Mouse (Mus musculus): ENCODE data around the gene Casq2. TPM values are rescaled to one million over a fixed set of nuclear protein-coding genes. Genes with fewer than 3 reads are reported as not detected.
A peak's percentile ranks its signal among the peaks of the same experiment; 100 is the strongest.

The Casq2 gene
- total and polyA plus RNA-seq, 3 experiments, result 361 to 848 (median 833) TPM

GRCm38 (mm10) chr3:102049207-102050104 is 36.8 kb upstream of the Casq2 start:
- no peaks in the 10 kb centered on the region; the same call in 1 of the 2 replicates for H3K27me3 ChIP-seq (ENCODE audit: control insufficient read depth, insufficient read depth, low read length)
- H3K79me2 ChIP-seq (replicated peaks; ENCODE audit: control insufficient read depth, insufficient read depth, low read length), result no peaks in the 10 kb centered on the region
- WGBS, result 85% methylated on average over 14 of the region's 14 CpGs
- intact Hi-C loops (cut with DNase I), result no loop called here
- H3K27ac ChIP-seq, result no peak overlapping the region
- H3K4me1 ChIP-seq (ENCODE audit: control insufficient read depth, insufficient read depth, low read length), result no peaks in the 10 kb centered on the region
- no peak for DNase-seq
- H3K36me3 ChIP-seq (ENCODE audit: control insufficient read depth, insufficient read depth, low read length), result no peaks in the 10 kb centered on the region
- H3K9ac ChIP-seq (ENCODE audit: low read depth, low read length), result no peak overlapping the region
- no peak overlapping the region for H3K4me3 ChIP-seq
- TF ChIP-seq EP300 (IDR thresholded peaks at IDR 0.05; ENCODE audit: insufficient read depth, low read depth, low read length) (no peak), CTCF (IDR thresholded peaks at IDR 0.05) (no peak), POLR2A (IDR thresholded peaks at IDR 0.05; ENCODE audit: insufficient read depth, low read depth, low read length) (no peak)

DNA sequence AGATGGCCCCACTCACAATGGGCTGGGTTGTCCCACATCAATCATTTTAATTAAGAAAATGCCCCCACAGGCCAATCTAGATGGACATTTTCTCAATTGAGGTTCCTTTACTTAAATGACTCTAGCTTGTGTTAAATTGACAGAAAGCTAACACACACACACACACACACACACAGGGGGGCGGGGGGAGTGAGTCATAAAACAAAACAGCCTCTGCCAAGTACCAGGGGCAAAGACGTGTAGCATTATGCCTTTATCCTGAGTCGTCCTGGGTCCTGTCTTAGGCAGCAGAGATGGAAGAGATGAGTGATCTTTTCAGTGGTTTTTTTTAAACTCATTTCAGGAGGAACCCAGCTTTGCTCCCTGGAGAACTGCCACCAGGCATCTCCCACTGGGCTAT is 34.2 kb upstream of the Casq2 start:
- Histone ChIP-seq H3K27me3 (ENCODE audit: control insufficient read depth, insufficient read depth, low read length) (no peaks in the 10 kb centered on the region), H3K79me2 (replicated peaks; ENCODE audit: control insufficient read depth, insufficient read depth, low read length) (no peaks in the 10 kb centered on the region), H3K9ac (ENCODE audit: low read depth, low read length) (no peak overlapping the region), H3K27ac (no peak overlapping the region), H3K4me1 (ENCODE audit: control insufficient read depth, insufficient read depth, low read length) (no peaks in the 10 kb centered on the region), H3K36me3 (ENCODE audit: control insufficient read depth, insufficient read depth, low read length) (no peaks in the 10 kb centered on the region), H3K4me3 (no peak overlapping the region)
- TF ChIP-seq POLR2A (IDR thresholded peaks at IDR 0.05; ENCODE audit: insufficient read depth, low read depth, low read length), result no peak
- no peak for TF ChIP-seq CTCF (IDR thresholded peaks at IDR 0.05)
- TF ChIP-seq EP300 (IDR thresholded peaks at IDR 0.05; ENCODE audit: insufficient read depth, low read depth, low read length), result no peak
- intact Hi-C loops (cut with DNase I), result no loop called here
- 55% methylated on average over 3 of the region's 3 CpGs for WGBS
- DNase-seq, result no peak

GRCm38 (mm10) chr3:102053293-102053692 is 32.9 kb upstream of the Casq2 start:
- 62% methylated on average over 8 of the region's 8 CpGs for WGBS
- intact Hi-C loops (cut with DNase I), result no loop called here

GRCm38 (mm10) chr3:102055878-102056277 is 30.3 kb upstream of the Casq2 start:
- 77% methylated on average over 4 of the region's 4 CpGs for WGBS

More at GRCm38 (mm10) chr3:102053293-102053692, 32.9 kb upstream of the Casq2 start:
- Histone ChIP-seq H3K9ac (ENCODE audit: low read depth, low read length) (no peak overlapping the region), H3K79me2 (replicated peaks; ENCODE audit: control insufficient read depth, insufficient read depth, low read length) (no peaks in the 10 kb centered on the region), H3K27ac (no peak overlapping the region), H3K4me3 (no peak overlapping the region), H3K27me3 (ENCODE audit: control insufficient read depth, insufficient read depth, low read length) (no peaks in the 10 kb centered on the region), H3K4me1 (ENCODE audit: control insufficient read depth, insufficient read depth, low read length) (no peaks in the 10 kb centered on the region), H3K36me3 (ENCODE audit: control insufficient read depth, insufficient read depth, low read length) (no peaks in the 10 kb centered on the region)
- TF ChIP-seq CTCF (IDR thresholded peaks at IDR 0.05) (no peak), EP300 (IDR thresholded peaks at IDR 0.05; ENCODE audit: insufficient read depth, low read depth, low read length) (no peak)
- no peak for DNase-seq

DNA sequence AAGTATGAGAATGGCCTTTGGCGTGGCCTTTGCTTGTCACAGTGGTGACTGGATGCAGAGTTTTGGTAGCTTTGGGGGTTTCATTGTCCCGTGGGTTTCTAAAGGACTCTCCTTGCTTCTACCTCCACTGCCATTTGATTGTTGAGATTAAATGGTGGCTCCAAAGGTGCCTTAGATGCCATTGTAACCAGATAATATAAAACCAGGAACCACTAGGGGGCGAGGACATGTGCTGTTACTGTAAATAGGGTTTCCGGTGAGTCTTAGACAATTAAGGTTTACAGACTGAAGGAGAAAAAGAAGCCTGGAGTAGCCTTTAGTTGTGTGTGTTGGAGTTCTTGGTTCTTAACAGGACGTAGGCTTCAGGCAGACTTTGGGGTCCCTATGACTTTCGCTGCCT is 26.1 kb upstream of the Casq2 start:
- 73% methylated on average over 6 of the region's 6 CpGs for WGBS
- H3K79me2 ChIP-seq (replicated peaks; ENCODE audit: control insufficient read depth, insufficient read depth, low read length), result no peaks in the 10 kb centered on the region
- H3K4me3 ChIP-seq, result no peak overlapping the region
- H3K36me3 ChIP-seq (ENCODE audit: control insufficient read depth, insufficient read depth, low read length), result no peaks in the 10 kb centered on the region
- no peak for TF ChIP-seq POLR2A (IDR thresholded peaks at IDR 0.05; ENCODE audit: insufficient read depth, low read depth, low read length)
- peak; percentile 45 for TF ChIP-seq CTCF (IDR thresholded peaks at IDR 0.05)
- TF ChIP-seq EP300 (IDR thresholded peaks at IDR 0.05; ENCODE audit: insufficient read depth, low read depth, low read length), result no peak
- no peak for DNase-seq
- H3K9ac ChIP-seq (ENCODE audit: low read depth, low read length), result no peak overlapping the region
- H3K27ac ChIP-seq, result no peak overlapping the region
- intact Hi-C loops (cut with DNase I), result loop anchor here (5.0 kb wide), 1 partner anchor 163 kb away; no protein-coding TSS in a partner anchor
- H3K4me1 ChIP-seq (ENCODE audit: control insufficient read depth, insufficient read depth, low read length), result peaks cover 1% of the 10 kb centered on the region; the same call in 1 of the 2 replicates
- H3K27me3 ChIP-seq (ENCODE audit: control insufficient read depth, insufficient read depth, low read length), result no peaks in the 10 kb centered on the region

More at GRCm38 (mm10) chr3:102055878-102056277, 30.3 kb upstream of the Casq2 start:
- H3K36me3 ChIP-seq (ENCODE audit: control insufficient read depth, insufficient read depth, low read length), result no peaks in the 10 kb centered on the region
- DNase-seq, result no peak
- H3K27me3 ChIP-seq (ENCODE audit: control insufficient read depth, insufficient read depth, low read length), result no peaks in the 10 kb centered on the region
- H3K9ac ChIP-seq (ENCODE audit: low read depth, low read length), result no peak overlapping the region
- H3K79me2 ChIP-seq (replicated peaks; ENCODE audit: control insufficient read depth, insufficient read depth, low read length), result no peaks in the 10 kb centered on the region
- TF ChIP-seq POLR2A (IDR thresholded peaks at IDR 0.05; ENCODE audit: insufficient read depth, low read depth, low read length) (no peak), EP300 (IDR thresholded peaks at IDR 0.05; ENCODE audit: insufficient read depth, low read depth, low read length) (no peak), CTCF (IDR thresholded peaks at IDR 0.05) (no peak)
- no peaks in the 10 kb centered on the region for H3K4me1 ChIP-seq (ENCODE audit: control insufficient read depth, insufficient read depth, low read length)
- intact Hi-C loops (cut with DNase I), result no loop called here
- no peak overlapping the region for H3K4me3 ChIP-seq
- H3K27ac ChIP-seq, result no peak overlapping the region
